Mouse (Mus musculus) gastrocnemius, postnatal 36 days (tissue): ENCODE data around the gene Ntn4. TPM values are rescaled to one million over a fixed set of nuclear protein-coding genes. Genes with fewer than 3 reads are reported as not detected.
A peak's percentile ranks its signal among the peaks of the same experiment; 100 is the strongest.

Experiments used
- DNase-seq, 2 experiments: peaks; one replicate each; pipeline ENCODE4 v3.0.0; 2022
- intact Hi-C: fragments of 180-260 bp; cut with DNase I; formaldehyde crosslinking; loops from one replicate; pipeline ENCODE4 v1.15.1; 2025
- total RNA-seq, 2 experiments: library from RNA; stranded (reverse); gene quantifications; 2 replicates each; pipeline ENCODE4 v1.2.3; 2021

Gene Ntn4
- total RNA-seq, 2 experiments from 2014 or later = 6.7 to 7.4 TPM

- intact Hi-C loops = no loop called here
- DNase-seq = no peak
Measured at GRCm38 (mm10) chr10:93709536-93709935, 69.1 kb downstream of the Ntn4 start.

- DNase-seq = no peak
- intact Hi-C loops = no loop called here
Measured at GRCm38 (mm10) chr10:93721625-93722337, 81.3 kb downstream of the Ntn4 start.

- no peak for DNase-seq
- intact Hi-C loops = no loop called here
Measured at GRCm38 (mm10) chr10:93723942-93724542, 83.6 kb downstream of the Ntn4 start.

- no peak for DNase-seq
- intact Hi-C loops = no loop called here
Measured at GRCm38 (mm10) chr10:93728131-93728530, 87.7 kb downstream of the Ntn4 start.

- DNase-seq = no peak
- intact Hi-C loops = no loop called here
Measured at GRCm38 (mm10) chr10:93730514-93730913, 90.0 kb downstream of the Ntn4 start.

- DNase-seq = no peak
- intact Hi-C loops = no loop called here
Measured at GRCm38 (mm10) chr10:93731248-93731691, 90.8 kb downstream of the Ntn4 start.

GRCm38 (mm10) chr10:93736114-93736645 lies 95.7 kb downstream of the Ntn4 start:
- intact Hi-C loops = no loop called here
- DNase-seq = peak; percentile 54

- intact Hi-C loops = no loop called here
- no peak for DNase-seq
Measured at GRCm38 (mm10) chr10:93737080-93737479, 96.6 kb downstream of the Ntn4 start.

GRCm38 (mm10) chr10:93741446-93742096 lies 101.1 kb downstream of the Ntn4 start:
- DNase-seq = no peak
- intact Hi-C loops = no loop called here

GRCm38 (mm10) chr10:93742097-93742446 lies 101.6 kb downstream of the Ntn4 start:
- intact Hi-C loops = no loop called here
- DNase-seq = no peak

- intact Hi-C loops = no loop called here
- no peak for DNase-seq
Measured at GRCm38 (mm10) chr10:93742598-93742997, 102.1 kb downstream of the Ntn4 start.

- intact Hi-C loops = no loop called here
- peak; percentile 24 to 37 for DNase-seq
Measured at GRCm38 (mm10) chr10:93749267-93750192, 109.0 kb downstream of the Ntn4 start.

- intact Hi-C loops = no loop called here
Measured at GRCm38 (mm10) chr10:93751302-93751701, 110.8 kb downstream of the Ntn4 start.

GRCm38 (mm10) chr10:93753711-93754391 lies 113.4 kb downstream of the Ntn4 start:
- intact Hi-C loops = no loop called here
- no peak for DNase-seq

More at GRCm38 (mm10) chr10:93751302-93751701, 110.8 kb downstream of the Ntn4 start:
- no peak for DNase-seq

- no peak for DNase-seq
- intact Hi-C loops = no loop called here
Measured at GRCm38 (mm10) chr10:93756211-93756610, 115.7 kb downstream of the Ntn4 start.

- intact Hi-C loops = no loop called here
- no peak for DNase-seq
Measured at GRCm38 (mm10) chr10:93759644-93760043, 119.2 kb downstream of the Ntn4 start.

GRCm38 (mm10) chr10:93760429-93760828 lies 119.9 kb downstream of the Ntn4 start:
- intact Hi-C loops = no loop called here
- DNase-seq = no peak

GRCm38 (mm10) chr10:93763074-93763473 lies 122.6 kb downstream of the Ntn4 start:
- intact Hi-C loops = no loop called here

GRCm38 (mm10) chr10:93766221-93766620 lies 125.7 kb downstream of the Ntn4 start:
- DNase-seq = no peak
- intact Hi-C loops = no loop called here

More at GRCm38 (mm10) chr10:93763074-93763473, 122.6 kb downstream of the Ntn4 start:
- DNase-seq = no peak

- no peak for DNase-seq
- intact Hi-C loops = no loop called here
Measured at GRCm38 (mm10) chr10:93767245-93767644, 126.8 kb downstream of the Ntn4 start.
